Mouse (Mus musculus): ENCODE results near the gene Cep70.

Gene Cep70

GRCm38 (mm10) chr9:99243190-99243894 lies at the start of gene Cep70:
Cep70 (plus strand) TSS chr9:99243367.
- peak; percentile 89 for DNase-seq (ENCODE audit: low read depth, low spot score)

DNA sequence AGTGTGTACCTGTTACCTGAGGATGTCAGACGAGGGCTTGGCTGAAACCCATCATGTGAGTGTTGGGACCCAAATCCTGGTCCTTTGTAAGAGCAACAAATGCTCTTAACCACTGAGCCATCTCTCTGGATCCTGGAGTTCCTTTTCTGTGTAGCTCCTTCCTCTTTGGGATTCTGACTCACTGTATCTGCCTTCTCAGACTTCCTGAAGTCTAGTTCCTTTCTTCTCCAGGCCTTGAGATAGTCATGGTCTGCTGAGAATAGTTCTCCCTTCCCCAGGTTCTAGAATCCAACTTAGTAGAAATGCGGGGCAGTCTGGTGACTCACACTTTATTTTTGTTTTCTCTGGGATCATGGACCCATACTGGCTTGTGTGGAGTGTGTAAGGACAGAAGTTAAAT lies 30.5 kb upstream of the Cep70 start:
- no peak for DNase-seq (ENCODE audit: low read depth, low spot score)

DNA sequence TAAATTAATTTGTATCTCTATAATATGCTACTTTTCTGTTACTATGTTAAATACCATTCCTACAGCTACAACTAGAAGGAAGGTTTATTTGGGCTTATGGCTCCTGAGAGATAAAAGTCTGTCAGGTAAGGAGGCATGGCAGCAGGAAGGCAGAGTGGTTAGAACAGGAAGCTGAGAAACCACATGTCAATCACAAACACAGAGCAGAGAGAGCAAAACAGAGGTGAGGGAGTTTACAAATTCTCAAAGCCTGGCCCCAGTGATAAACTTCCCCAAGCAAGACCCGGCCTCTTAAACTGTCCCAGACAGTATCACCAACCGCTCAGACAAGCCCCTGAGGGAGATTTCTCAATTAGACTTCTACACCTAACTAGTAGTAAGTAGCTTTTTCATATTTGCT lies 27.0 kb upstream of the Cep70 start:
- no peak for DNase-seq (ENCODE audit: low read depth, low spot score)

DNA sequence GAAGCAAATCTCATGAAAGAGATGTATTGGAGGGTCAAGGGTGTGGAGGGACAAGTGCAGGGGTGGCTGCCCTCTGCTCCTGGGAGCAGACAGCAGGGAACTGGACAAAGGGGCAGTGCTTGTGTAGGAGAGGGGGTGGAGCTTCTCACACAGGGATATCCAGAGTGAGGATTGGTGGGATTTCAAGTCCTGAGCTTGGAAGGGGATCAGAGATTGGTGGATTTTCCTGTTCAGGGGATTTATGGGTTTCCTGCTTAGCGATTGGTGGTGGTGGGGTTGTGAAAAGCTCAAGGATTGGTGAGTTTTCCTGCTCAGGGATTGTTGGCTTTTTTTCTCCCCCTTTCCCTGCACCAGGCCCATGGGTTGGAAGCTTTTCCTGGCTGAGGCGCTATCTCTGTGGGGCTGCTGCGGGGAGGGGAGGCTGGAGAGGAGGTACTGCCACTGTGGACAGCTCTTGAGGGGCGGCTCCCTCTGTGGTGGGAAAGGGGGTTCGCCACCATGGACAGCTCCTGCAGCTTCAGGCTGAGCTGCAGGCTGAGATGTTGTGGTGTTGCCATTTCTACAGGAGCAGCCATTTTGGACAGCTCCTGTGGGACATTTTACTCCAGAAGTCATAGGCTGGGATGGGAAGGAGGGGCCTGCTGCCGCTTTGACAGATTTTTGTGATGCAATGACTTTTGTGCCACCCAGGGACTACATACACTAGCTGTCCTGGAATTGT lies 25.0 kb upstream of the Cep70 start:
- peak; percentile 69 for DNase-seq (ENCODE audit: low read depth, low spot score)

DNA sequence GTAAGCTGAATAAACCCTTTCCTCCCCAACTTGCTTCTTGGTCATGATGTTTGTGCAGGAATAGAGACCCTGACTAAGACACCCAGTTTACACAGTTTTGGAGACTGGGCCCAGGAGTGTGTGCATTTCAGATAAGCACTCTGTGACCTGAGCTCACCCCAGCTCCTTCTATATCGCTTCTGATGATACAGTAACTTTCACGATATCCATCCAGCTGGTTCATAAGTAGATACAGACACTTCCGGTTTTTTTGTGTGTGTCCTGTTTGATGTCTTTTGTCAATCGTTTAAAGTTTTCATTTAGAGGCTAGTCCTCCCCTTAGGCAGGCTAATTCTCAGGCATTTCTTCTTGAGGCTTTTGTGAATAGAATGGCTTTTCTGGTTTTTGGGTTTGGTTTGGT lies 21.5 kb upstream of the Cep70 start:
- no peak for DNase-seq (ENCODE audit: low read depth, low spot score)

- no peak for DNase-seq (ENCODE audit: low read depth, low spot score)
Observed at GRCm38 (mm10) chr9:99224583-99224982, 18.6 kb upstream of the Cep70 start.

DNA sequence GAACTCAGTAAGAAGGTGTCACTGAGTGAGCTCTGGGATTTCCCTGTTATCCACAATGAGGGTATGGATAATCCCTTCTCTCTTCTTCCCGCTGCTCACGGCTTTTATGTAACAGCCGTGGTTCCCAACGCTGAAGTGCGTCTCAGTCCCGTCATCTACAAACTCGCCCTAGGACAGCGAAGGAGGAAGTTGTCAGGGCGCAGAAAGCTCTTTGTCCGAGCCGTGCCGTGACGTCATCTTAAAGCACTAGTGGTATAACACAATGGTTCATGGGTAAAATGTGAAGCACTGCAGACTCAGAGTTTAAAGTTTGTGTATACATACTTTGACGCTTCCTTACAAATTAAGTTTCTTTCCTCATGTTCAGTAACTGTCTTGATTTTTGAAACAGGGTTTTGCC lies 13.7 kb upstream of the Cep70 start:
- no peak for DNase-seq (ENCODE audit: low read depth, low spot score)

DNA sequence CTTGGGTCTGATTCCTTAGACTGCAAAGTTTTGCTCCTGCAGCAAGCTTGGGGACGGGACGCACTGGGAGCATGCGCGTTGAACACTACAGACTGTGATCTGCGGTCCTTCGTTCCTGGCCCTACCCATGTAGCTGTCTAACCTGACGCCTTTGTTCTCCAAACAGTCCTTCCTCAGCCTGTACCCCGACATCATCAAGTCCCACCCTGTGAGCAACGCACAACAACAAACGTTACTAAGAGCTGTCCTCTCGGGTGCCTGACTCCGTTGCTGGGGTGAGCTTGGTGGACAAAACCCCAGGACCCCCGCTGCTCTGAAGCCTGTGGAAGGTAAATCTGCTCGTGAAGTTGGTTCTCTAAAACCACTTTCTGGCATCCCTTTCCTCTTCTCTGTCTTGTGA lies 6.0 kb upstream of the Cep70 start, which contains the start of gene Faiml:
Gene Faiml, minus strand, starts transcription at position 101 of the 400 bp plus-strand sequence.
- no peak for DNase-seq (ENCODE audit: low read depth, low spot score)

DNA sequence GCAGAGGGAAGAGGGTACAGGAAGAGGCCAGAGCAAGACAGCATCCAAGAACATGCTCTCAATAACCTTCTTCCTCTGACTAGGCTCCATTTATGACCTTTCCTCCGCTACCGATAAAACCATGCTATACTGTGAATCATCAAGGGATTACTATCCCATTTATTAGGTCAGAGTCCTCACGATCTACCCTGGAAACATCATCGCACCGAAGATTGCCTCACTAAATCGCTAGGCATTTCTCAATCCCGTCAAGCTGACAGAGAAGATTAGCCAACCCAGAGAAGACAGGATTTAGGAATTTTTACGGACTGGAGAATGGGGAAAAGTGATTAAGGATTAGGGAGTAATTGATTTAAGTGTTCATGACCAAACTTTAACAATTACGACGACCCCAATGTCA lies 4.9 kb upstream of the Cep70 start:
- DNase-seq (ENCODE audit: low read depth, low spot score) = no peak

GRCm38 (mm10) chr9:99239256-99239655 lies 3.9 kb upstream of the Cep70 start:
- DNase-seq (ENCODE audit: low read depth, low spot score) = no peak

GRCm38 (mm10) chr9:99240571-99240970 lies 2.6 kb upstream of the Cep70 start:
- no peak for DNase-seq (ENCODE audit: low read depth, low spot score)

DNA sequence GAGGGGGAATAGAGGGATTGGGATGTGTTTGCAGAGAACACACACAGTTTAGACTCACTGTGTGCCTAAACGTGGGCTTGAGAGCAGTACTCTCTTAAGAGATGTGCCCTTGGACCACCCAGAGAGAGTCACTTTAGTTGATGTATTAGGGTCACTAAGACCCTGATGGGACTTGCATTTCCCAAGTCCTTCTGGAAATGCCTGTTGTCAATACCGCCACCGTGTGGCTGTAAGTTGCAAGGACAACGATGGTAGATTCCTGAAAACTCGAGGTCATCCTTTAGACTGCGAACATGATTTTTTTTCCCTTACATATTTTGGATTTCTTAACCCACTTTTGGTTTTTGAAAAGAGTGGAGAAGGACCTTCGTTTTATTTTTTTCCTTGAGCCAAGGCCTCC lies 1.1 kb upstream of the Cep70 start:
- DNase-seq (ENCODE audit: low read depth, low spot score) = no peak

GRCm38 (mm10) chr9:99242533-99243189 lies 506 bp upstream of the Cep70 start:
- DNase-seq (ENCODE audit: low read depth, low spot score) = no peak

- no peak for DNase-seq (ENCODE audit: low read depth, low spot score)
Observed at GRCm38 (mm10) chr9:99243895-99244293, 727 bp downstream of the Cep70 start.

DNA sequence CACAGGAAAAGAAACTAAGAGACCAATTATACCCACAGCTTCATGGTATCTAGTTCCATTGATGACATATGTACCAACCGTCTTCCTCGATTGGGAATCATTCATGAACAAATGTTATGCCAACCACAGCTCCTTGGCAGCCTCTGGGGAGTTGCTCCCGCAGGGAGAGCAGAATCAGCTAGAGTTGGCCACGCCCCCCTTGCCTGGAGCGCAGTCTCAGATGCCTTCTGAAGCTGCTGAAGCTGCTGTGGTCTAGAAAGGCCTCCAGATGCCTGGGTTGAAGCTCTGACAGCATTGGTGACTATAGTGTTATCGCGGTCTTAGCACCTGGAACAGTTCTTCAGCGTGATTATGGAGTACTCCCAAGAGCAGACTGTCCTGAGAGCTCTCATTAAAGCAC lies 5.1 kb downstream of the Cep70 start:
- no peak for DNase-seq (ENCODE audit: low read depth, low spot score)

DNA sequence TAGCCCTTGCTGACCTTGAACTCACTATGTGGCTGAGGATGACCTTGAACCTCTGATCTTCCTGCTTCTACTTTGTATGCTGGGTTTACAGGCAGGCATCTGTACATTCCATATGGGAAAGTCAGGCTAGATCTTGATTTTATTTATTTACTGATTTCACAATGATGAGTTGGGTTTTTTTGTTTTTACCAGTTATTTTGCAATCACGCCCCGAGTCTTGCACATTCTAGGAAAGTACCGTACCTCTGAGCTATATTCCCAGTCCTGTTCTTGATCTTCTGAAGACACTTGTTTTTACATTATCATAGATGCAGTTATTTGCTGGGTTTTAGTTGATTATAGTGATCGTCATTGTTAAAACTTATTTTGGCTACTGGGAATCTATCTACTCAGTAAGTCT lies 5.7 kb downstream of the Cep70 start:
- DNase-seq (ENCODE audit: low read depth, low spot score) = no peak

- no peak for DNase-seq (ENCODE audit: low read depth, low spot score)
Observed at GRCm38 (mm10) chr9:99253861-99254260, 10.7 kb downstream of the Cep70 start.

DNA sequence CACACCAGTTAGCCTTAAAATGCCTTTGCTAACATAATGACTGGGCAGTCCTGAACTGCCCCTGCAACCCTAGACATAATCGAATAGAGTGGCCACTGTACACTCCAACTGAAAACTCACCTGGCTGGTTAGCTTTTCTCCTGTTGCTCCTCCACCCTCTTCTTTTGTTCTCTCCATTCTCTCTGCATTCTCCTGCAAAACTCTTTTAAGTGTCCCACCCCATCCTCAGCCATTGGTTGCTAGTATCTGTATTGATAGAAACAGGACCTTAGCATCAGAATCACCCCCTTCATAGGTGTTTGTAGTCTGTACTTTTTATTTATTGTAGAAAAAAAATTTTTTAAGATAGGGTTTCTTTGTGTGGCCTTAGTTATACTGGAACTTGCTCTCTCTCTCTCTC lies 13.0 kb downstream of the Cep70 start:
- no peak for DNase-seq (ENCODE audit: low read depth, low spot score)

GRCm38 (mm10) chr9:99256821-99257220 lies 13.7 kb downstream of the Cep70 start:
- no peak for DNase-seq (ENCODE audit: low read depth, low spot score)

- no peak for DNase-seq (ENCODE audit: low read depth, low spot score)
Observed at GRCm38 (mm10) chr9:99258891-99259290, 15.7 kb downstream of the Cep70 start.

- no peak for DNase-seq (ENCODE audit: low read depth, low spot score)
Observed at GRCm38 (mm10) chr9:99304296-99304695, 61.1 kb downstream of the Cep70 start.

DNA sequence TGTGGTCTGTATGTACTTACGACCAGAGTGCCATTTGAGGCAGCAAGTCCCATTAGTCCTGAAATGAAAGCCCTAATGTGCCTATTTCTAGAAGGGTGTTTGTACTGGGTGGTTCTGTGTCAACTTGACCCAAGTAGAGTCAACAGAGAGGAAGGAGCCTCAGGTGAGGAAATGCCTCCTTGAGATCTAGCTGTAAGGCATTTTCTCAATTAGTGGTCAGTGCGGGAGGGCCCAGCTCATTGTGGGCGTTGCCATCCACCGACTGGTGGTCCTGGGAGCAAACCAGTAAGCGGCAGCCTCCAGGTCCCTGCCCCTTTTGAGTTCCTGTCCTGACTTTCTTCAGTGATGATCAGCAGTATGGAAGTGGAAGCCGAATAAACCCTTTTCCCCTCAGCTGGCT lies 63.1 kb downstream of the Cep70 start:
- DNase-seq (ENCODE audit: low read depth, low spot score) = no peak
